Comparison of ENCODE assay signal across 19 mouse cellular contexts in the genomic region with DNA sequence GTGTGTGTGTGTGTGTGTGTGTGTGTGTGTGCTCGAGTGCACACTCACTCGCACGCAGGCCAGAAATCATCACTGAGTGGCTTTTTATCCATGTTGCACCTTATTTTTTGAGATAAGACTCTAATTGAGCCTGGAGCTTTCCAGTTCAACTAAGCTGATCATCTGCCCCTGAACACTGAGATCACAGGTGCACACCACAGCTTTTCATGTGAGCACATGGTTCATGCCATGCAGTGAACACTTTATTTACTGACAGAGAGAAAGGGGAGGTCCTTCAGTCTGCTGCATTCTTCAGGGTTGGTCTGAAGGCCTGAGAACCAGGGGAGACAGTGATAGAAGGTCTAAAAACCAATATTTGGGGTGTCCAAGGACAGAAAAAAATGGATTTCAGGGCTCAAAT.
DNase-seq lines count a peak whose midpoint lies in the region; ATAC-seq and TF ChIP-seq lines count a peak whose summit lies in the region.
"Had no signal": no experiment of that assay in that cellular context is flagged by ENCODE, and none has a peak within 500 bp of the region (broad histone marks: within the 10 kb centered on the region; RNA-seq: fewer than 3 reads in every experiment).

No protein-coding gene starts in this region.

- 84% methylated on average over 3 of the region's 3 CpGs for WGBS in intestine, embryonic 16.5 days
- 92% methylated on average over 3 of the region's 3 CpGs for WGBS in intestine, postnatal 0 days
- WGBS in forebrain, embryonic 13.5 days: 87% methylated on average over 3 of the region's 3 CpGs

- no peak overlapping the region for H3K9ac ChIP-seq in intestine, embryonic 16.5 days (ENCODE audit: low read depth, low read length)
- H3K9ac ChIP-seq in intestine, postnatal 0 days (ENCODE audit: low read depth, low read length): no peak overlapping the region
- H3K9ac ChIP-seq in forebrain, embryonic 13.5 days: no peak overlapping the region
- H3K9ac ChIP-seq: embryonic facial prominence, embryonic 12.5 days; forebrain, embryonic 12.5 days; forebrain, postnatal 0 days; heart, embryonic 12.5 days; hindbrain, embryonic 15.5 days had no signal

- TF ChIP-seq CTCF in intestine, postnatal 0 days (IDR thresholded peaks at IDR 0.05; ENCODE audit: low read depth): no peak

- no peak overlapping the region for H3K4me2 ChIP-seq in intestine, embryonic 16.5 days (ENCODE audit: low read depth, low read length)
- no peak overlapping the region for H3K4me2 ChIP-seq in intestine, postnatal 0 days (replicated peaks; ENCODE audit: low read depth)
- H3K4me2 ChIP-seq in forebrain, embryonic 13.5 days: no peak overlapping the region
- H3K4me2 ChIP-seq: embryonic facial prominence, embryonic 12.5 days; forebrain, embryonic 12.5 days; heart, embryonic 12.5 days; hindbrain, embryonic 15.5 days had no signal

- H3K27me3 ChIP-seq in intestine, embryonic 16.5 days (replicated peaks; ENCODE audit: control insufficient read depth, insufficient read depth, low read length): no peaks in the 10 kb centered on the region
- H3K27me3 ChIP-seq in intestine, postnatal 0 days (replicated peaks; ENCODE audit: control insufficient read depth, insufficient read depth, low read length): no peaks in the 10 kb centered on the region
- no peaks in the 10 kb centered on the region for H3K27me3 ChIP-seq in forebrain, embryonic 13.5 days
- H3K27me3 ChIP-seq: embryonic facial prominence, embryonic 12.5 days; forebrain, embryonic 12.5 days; heart, embryonic 12.5 days; hindbrain, embryonic 15.5 days had no signal

- DNase-seq in CD4-positive, CD25-positive, alpha-beta regulatory T cell, adult 2 months (ENCODE audit: low read depth, low spot score): peak; percentile 45
- peak; percentile 79 for DNase-seq in T-cell, adult 2 months (ENCODE audit: low spot score)
- peak; percentile 52 to 71 for DNase-seq in thymus, postnatal 10 days (ENCODE audit: low spot score in 2 of 2)
- peak; percentile 58 for DNase-seq in thymus, postnatal 4 days
- DNase-seq: adrenal gland, postnatal 10 days; cerebellum, adult 11 months; cerebellum, adult 8-10 months; cerebellum, postnatal 25 days; forebrain, postnatal 0 days; gastrocnemius, postnatal 14 days; heart, postnatal 36 days had no signal

- no peak for ATAC-seq in intestine, embryonic 16.5 days
- ATAC-seq in intestine, postnatal 0 days: no peak
- ATAC-seq in forebrain, embryonic 13.5 days: no peak
- ATAC-seq: forebrain, postnatal 0 days had no signal

- H3K9me3 ChIP-seq in intestine, embryonic 16.5 days (ENCODE audit: control insufficient read depth, low read length): no peaks in the 10 kb centered on the region
- H3K9me3 ChIP-seq in intestine, postnatal 0 days (ENCODE audit: control insufficient read depth): no peaks in the 10 kb centered on the region
- H3K9me3 ChIP-seq in forebrain, embryonic 13.5 days (replicated peaks): no peaks in the 10 kb centered on the region
- H3K9me3 ChIP-seq: embryonic facial prominence, embryonic 12.5 days; forebrain, embryonic 12.5 days; G1E; heart, embryonic 12.5 days; hindbrain, embryonic 15.5 days had no signal

- no peaks in the 10 kb centered on the region for H3K36me3 ChIP-seq in intestine, embryonic 16.5 days (ENCODE audit: control insufficient read depth, insufficient read depth, low read length)
- no peaks in the 10 kb centered on the region for H3K36me3 ChIP-seq in intestine, postnatal 0 days (ENCODE audit: control insufficient read depth, insufficient read depth)
- no peaks in the 10 kb centered on the region for H3K36me3 ChIP-seq in forebrain, embryonic 13.5 days (ENCODE audit: poor library complexity, severe bottlenecking)
- H3K36me3 ChIP-seq: embryonic facial prominence, embryonic 12.5 days; forebrain, embryonic 12.5 days; G1E; heart, embryonic 12.5 days; hindbrain, embryonic 15.5 days had no signal

- peaks cover 5% of the 10 kb centered on the region for H3K4me1 ChIP-seq in intestine, embryonic 16.5 days (ENCODE audit: control insufficient read depth, insufficient read depth, low read length)
- peaks cover 4% of the 10 kb centered on the region for H3K4me1 ChIP-seq in intestine, postnatal 0 days (replicated peaks; ENCODE audit: control insufficient read depth, insufficient read depth, low read length)
- H3K4me1 ChIP-seq in forebrain, embryonic 13.5 days: no peaks in the 10 kb centered on the region
- H3K4me1 ChIP-seq: forebrain, embryonic 12.5 days; hindbrain, embryonic 15.5 days had no signal

- no peak overlapping the region for H3K27ac ChIP-seq in intestine, embryonic 16.5 days (ENCODE audit: low read length)
- no peak overlapping the region for H3K27ac ChIP-seq in intestine, postnatal 0 days (ENCODE audit: low read depth, low read length)
- no peak overlapping the region for H3K27ac ChIP-seq in forebrain, embryonic 13.5 days
- H3K27ac ChIP-seq: embryonic facial prominence, embryonic 12.5 days; forebrain, embryonic 12.5 days; hindbrain, embryonic 15.5 days had no signal

- H3K4me3 ChIP-seq in intestine, embryonic 16.5 days (ENCODE audit: low read length): no peak overlapping the region
- no peak overlapping the region for H3K4me3 ChIP-seq in intestine, postnatal 0 days (ENCODE audit: low read depth, low read length)
- H3K4me3 ChIP-seq in forebrain, embryonic 13.5 days: no peak overlapping the region
- H3K4me3 ChIP-seq: embryonic facial prominence, embryonic 12.5 days; forebrain, embryonic 12.5 days; heart, embryonic 12.5 days; hindbrain, embryonic 15.5 days had no signal
